ENCODE assay signal across 9 mouse cellular contexts in the genomic region with DNA sequence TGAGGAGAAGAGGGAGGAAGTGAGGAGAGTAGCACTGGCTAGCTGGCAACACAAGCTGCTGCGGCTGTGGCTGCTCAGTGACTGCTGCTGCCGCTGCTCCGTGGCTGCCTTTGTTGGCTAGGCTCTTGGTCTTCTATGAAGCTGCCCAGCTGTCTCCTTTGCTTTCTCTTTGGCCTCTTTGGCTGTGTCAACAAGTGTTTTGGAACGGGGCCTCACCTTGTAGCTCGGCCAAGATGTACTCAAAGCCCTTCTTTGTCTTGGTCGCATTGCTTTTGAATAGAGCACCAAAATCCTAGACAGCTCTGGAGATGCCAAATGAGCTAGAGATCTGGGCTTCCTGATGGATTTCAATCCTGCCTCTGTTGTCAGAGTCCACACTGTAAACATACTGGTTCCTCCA. TPM values are rescaled to one million over a fixed set of nuclear protein-coding genes. Genes with fewer than 3 reads are reported as not detected.
DNase-seq lines count a peak whose midpoint lies in the region; ATAC-seq and TF ChIP-seq lines count a peak whose summit lies in the region.
"Had no signal": no experiment of that assay in that cellular context is flagged by ENCODE, and none has a peak within 500 bp of the region (broad histone marks: within the 10 kb centered on the region; RNA-seq: fewer than 3 reads in every experiment).

No protein-coding gene starts in this region.

- H3K9ac ChIP-seq in midbrain, postnatal 0 days (replicated peaks; ENCODE audit: low read length, poor library complexity, severe bottlenecking) = no peak overlapping the region

- no peaks in the 10 kb centered on the region for H3K27me3 ChIP-seq in midbrain, postnatal 0 days (ENCODE audit: insufficient read depth, low read length)

- no peaks in the 10 kb centered on the region for H3K9me3 ChIP-seq in midbrain, postnatal 0 days (ENCODE audit: low read length)

- no peaks in the 10 kb centered on the region for H3K4me1 ChIP-seq in midbrain, postnatal 0 days (ENCODE audit: insufficient read depth, low read length)

- no peak overlapping the region for H3K4me2 ChIP-seq in midbrain, postnatal 0 days (ENCODE audit: low read depth, low read length, poor library complexity, severe bottlenecking)

- peak; percentile 32 for DNase-seq in urinary bladder, postnatal 14 days (ENCODE audit: low spot score)
- no peak for DNase-seq in urinary bladder, postnatal 36 days (ENCODE audit: low spot score in 2 of 2)
- peak; percentile 18 to 32 for DNase-seq in frontal cortex, postnatal 25 days (ENCODE audit: low spot score in 2 of 2)
- DNase-seq in layer of hippocampus, postnatal 36 days = peak; percentile 53 to 76
- DNase-seq in midbrain, postnatal 0 days (ENCODE audit: low spot score) = peak; percentile 92
- no peak for DNase-seq in embryo, embryonic 11 days

- ATAC-seq in midbrain, postnatal 0 days (ENCODE audit: low FRiP score) = peak; percentile 90
- ATAC-seq in erythroblast, adult 5-6 weeks (replicated peaks; ENCODE audit: low FRiP score, poor library complexity, severe bottlenecking) = no peak

- TF ChIP-seq CTCF in midbrain, postnatal 0 days (IDR thresholded peaks at IDR 0.05) = no peak

- no peaks in the 10 kb centered on the region for H3K36me3 ChIP-seq in midbrain, postnatal 0 days (ENCODE audit: insufficient read depth, low read length)

- H3K27ac ChIP-seq in midbrain, postnatal 0 days (ENCODE audit: low read depth, low read length) = no peak overlapping the region; the same call in 1 of the 2 replicates

- no peak overlapping the region for H3K4me3 ChIP-seq in midbrain, postnatal 0 days (ENCODE audit: low read depth, low read length)

- 53% methylated on average over 6 of the region's 6 CpGs for WGBS in midbrain, postnatal 0 days

RNA-seq across cellular contexts. Expression of gene Lpcat4, which starts 29.1 kb away (rescaled TPM):
- 10 to 100 TPM; 76.7 to 82.7 TPM for total RNA-seq in layer of hippocampus, postnatal 36 days (2021)
- 23.3 and 37.2 TPM in 2 replicates for total RNA-seq in midbrain, postnatal 0 days (2014; rRNA removed)
- polyA plus RNA-seq in midbrain, postnatal 0 days (2015; fragmentation: Nextera tagmentation; extraction: Ambion mirVana) = 20.2 and 21.6 TPM in 2 replicates
- total RNA-seq in erythroblast, adult 5-6 weeks (2015; ENCODE audit: low replicate concordance) = 5.4 and 8.6 TPM in 2 replicates
- total RNA-seq in erythroblast, adult 5-6 weeks (2017; ENCODE audit: low replicate concordance) = 2.6 and 5.4 TPM in 2 replicates

RNA-seq across cellular contexts. Expression of gene Nutm1, which starts 48.9 kb away (rescaled TPM):
- not detected for total RNA-seq in layer of hippocampus, postnatal 36 days (2021)
- total RNA-seq in midbrain, postnatal 0 days (2014; rRNA removed) = not detected in 2 replicates
- 0.06 and 0.09 TPM in 2 replicates for polyA plus RNA-seq in midbrain, postnatal 0 days (2015; fragmentation: Nextera tagmentation; extraction: Ambion mirVana)
- not detected in 2 replicates for total RNA-seq in erythroblast, adult 5-6 weeks (2015; ENCODE audit: low replicate concordance)
- not detected in 2 replicates for total RNA-seq in erythroblast, adult 5-6 weeks (2017; ENCODE audit: low replicate concordance)
- total RNA-seq: hematopoietic stem cell, adult 5-6 weeks had no signal
- polyA plus RNA-seq: neural tube, embryonic 11.5 days had no signal

RNA-seq across cellular contexts. Expression of gene Nop10, which starts 51.6 kb away (rescaled TPM):
- total RNA-seq in layer of hippocampus, postnatal 36 days (2021) = 10 to 100 TPM; 52.2 to 54.7 TPM
- 75.7 and 111 TPM in 2 replicates for total RNA-seq in midbrain, postnatal 0 days (2014; rRNA removed)
- polyA plus RNA-seq in midbrain, postnatal 0 days (2015; fragmentation: Nextera tagmentation; extraction: Ambion mirVana) = 151 and 158 TPM in 2 replicates
- total RNA-seq in erythroblast, adult 5-6 weeks (2015; ENCODE audit: low replicate concordance) = 23.6 and 25.4 TPM in 2 replicates
- 28.3 and 33.6 TPM in 2 replicates for total RNA-seq in erythroblast, adult 5-6 weeks (2017; ENCODE audit: low replicate concordance)

RNA-seq across cellular contexts. Expression of gene Slc12a6, which starts 55.5 kb away (rescaled TPM):
- total RNA-seq in layer of hippocampus, postnatal 36 days (2021) = 100 to 1,000 TPM; 107 to 114 TPM
- total RNA-seq in midbrain, postnatal 0 days (2014; rRNA removed) = 69.7 and 81.6 TPM in 2 replicates
- 13.3 and 14.1 TPM in 2 replicates for polyA plus RNA-seq in midbrain, postnatal 0 days (2015; fragmentation: Nextera tagmentation; extraction: Ambion mirVana)
- 94.7 and 134 TPM in 2 replicates for total RNA-seq in erythroblast, adult 5-6 weeks (2015; ENCODE audit: low replicate concordance)
- total RNA-seq in erythroblast, adult 5-6 weeks (2017; ENCODE audit: low replicate concordance) = 97.9 and 119 TPM in 2 replicates

RNA-seq across cellular contexts. Expression of gene Gm21985, which starts 56.0 kb away (rescaled TPM):
- under 1 TPM; 0.73 to 0.80 TPM for total RNA-seq in layer of hippocampus, postnatal 36 days (2021)
- 2.3 and 2.5 TPM in 2 replicates for total RNA-seq in midbrain, postnatal 0 days (2014; rRNA removed)
- not detected in 2 replicates for polyA plus RNA-seq in midbrain, postnatal 0 days (2015; fragmentation: Nextera tagmentation; extraction: Ambion mirVana)
- not detected in 2 replicates for total RNA-seq in erythroblast, adult 5-6 weeks (2015; ENCODE audit: low replicate concordance)
- total RNA-seq in erythroblast, adult 5-6 weeks (2017; ENCODE audit: low replicate concordance) = 0.60 and 8.5 TPM in 2 replicates
- total RNA-seq: hematopoietic stem cell, adult 5-6 weeks had no signal
- polyA plus RNA-seq: neural tube, embryonic 11.5 days had no signal

Comparison
In these comparisons a context has a peak if more than half of its experiments do, and no peak if none do; other contexts are left out.
1. DNase-seq: peak in urinary bladder, postnatal 14 days (single experiment), frontal cortex, postnatal 25 days (2 of 2), layer of hippocampus, postnatal 36 days (2 of 2) and midbrain, postnatal 0 days (single experiment); none in urinary bladder, postnatal 36 days (0 of 2) and embryo, embryonic 11 days (single experiment).